Mouse (Mus musculus): Measurements from ENCODE around the gene Rasgrp2.

The Rasgrp2 gene

DNA sequence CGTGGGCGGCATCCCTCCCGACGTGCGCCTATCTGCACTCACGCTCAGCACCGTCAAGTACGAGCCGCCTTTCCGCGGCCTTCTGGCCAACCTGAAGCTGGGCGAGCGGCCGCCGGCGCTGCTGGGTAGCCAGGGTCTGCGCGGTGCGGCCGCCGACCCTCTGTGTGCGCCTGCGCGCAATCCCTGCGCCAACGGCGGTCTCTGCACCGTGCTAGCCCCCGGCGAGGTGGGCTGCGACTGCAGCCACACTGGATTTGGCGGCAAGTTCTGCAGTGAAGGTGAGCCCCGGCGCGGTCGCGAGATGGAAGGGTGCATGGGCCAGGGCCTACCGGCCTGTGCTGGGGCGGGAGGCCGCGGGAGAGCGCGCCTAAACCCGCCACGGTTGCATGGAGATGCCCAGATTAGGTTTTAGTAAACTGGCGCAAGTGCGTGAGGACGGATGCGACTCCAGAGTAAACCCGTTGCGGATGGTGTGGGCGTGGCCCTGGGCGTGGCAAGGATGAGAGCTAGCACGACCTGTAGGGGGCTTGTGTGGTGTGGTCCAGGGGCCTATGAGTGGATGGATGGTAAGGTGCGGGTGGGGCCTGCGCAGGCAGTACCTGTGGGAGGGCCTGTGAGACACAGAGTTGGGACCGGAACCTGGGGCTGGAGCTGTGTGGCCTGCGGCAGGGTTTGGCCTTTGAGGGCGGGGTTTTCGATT is 29.5 kb downstream of the Rasgrp2 start:
- peak; percentile 47 for DNase-seq (ENCODE audit: low spot score)

DNA sequence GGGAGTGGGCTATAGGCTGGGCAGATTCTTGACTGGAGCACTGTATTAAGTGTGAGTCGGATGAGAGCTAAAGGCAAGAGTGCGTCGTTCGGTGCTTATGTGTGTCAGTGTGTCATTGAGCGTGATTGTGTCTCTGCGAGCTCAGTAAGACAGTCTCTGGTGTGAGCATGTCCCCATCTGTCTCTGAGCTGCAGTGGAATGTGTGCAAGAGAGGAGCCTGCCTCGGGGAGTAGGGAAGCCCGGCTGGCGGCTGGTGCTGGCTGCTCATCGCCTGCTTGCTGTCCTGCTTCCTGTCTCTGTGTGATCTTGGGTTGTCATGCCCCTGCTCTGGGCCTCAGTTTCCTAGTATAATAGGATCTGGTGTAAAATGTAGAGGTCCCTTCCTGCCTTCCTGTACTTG is 43.9 kb downstream of the Rasgrp2 start:
- DNase-seq (ENCODE audit: low spot score), result no peak

DNA sequence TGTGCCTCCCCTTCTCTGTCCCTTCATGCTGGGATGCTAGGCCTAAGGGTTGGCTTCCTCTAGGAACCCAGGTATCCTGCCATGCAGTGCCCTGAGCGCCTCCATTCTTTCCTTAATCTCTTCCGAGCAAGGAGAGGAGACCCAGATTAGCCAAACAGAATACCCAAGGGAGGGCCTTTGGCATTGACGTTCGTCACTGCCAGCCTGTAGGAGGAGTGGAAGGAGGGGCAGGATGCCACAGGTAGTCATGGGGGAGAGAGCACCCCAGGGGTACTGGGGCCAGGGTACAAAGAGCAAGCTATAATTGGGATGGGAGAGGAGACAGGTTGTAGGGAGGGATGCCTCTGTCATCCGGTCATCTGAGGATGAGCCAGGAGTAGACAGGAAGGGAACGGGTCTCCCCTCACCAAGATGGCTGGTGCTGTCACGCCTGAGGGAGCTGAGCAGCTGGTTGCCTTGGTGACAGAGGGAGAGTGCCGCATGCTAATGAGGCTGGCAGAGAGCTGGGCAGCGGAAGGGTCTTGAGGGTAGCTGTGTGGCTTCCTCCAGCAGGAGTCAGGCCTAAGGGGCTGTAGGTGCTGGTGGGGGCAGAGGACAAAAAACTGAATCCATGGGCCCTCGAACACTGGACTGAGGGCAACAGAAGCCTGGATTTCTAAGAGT is 46.8 kb downstream of the Rasgrp2 start:
- no peak for DNase-seq (ENCODE audit: low spot score)

DNA sequence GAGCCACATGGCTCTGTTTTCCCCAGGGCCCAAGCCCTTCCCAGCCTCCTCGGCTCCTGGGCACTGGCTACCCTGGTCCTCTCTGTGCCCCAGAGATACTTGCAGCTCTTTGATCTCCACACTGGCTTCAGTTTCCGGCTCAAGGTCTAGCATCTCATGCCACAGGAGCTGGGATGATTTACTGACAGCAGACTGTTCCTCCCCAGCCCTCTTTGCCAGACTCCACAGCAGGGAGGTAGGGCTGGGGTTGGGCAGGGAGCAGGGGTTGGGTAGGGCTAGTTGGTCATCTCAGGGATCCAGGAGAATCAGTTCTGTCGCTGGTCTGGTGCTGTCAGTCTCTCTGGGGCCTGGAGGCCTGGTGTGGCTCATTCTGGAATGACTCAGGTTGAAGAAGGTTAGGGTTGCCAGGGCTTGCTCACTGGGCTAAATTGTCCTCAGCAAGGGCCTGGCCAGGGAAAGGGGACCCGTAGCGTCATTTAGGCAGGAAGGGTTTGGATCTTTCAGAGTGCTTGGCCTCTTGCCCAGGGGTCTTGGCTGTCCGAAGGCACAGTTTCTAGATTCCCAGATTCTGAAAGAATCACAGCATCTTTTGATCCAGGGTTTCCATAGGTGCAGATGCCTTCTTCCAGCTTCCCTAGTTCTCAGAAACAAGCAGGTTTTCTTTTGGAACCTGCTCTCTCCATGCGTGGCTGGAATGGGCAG is 47.7 kb downstream of the Rasgrp2 start:
- no peak for DNase-seq (ENCODE audit: low spot score)

DNA sequence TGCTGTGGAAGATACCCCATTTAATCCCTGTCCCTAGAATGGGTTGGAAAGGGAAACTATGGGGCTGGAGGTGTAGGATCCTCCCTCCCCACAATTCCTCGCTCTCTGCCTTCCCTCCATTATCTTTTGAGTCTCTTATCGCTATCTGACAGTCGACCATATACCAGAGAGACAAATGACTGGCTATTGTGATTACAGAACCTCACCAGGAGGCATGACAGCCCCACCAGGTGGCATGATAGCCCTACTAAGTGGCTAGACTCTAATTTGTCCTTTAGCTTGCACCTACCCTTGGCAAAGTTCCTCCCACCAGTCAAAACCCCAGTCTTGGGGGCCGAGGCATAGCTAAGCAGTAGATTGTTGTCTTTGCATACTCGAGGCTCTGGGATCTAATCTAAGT is 49.6 kb downstream of the Rasgrp2 start:
- no peak for DNase-seq (ENCODE audit: low spot score)

DNA sequence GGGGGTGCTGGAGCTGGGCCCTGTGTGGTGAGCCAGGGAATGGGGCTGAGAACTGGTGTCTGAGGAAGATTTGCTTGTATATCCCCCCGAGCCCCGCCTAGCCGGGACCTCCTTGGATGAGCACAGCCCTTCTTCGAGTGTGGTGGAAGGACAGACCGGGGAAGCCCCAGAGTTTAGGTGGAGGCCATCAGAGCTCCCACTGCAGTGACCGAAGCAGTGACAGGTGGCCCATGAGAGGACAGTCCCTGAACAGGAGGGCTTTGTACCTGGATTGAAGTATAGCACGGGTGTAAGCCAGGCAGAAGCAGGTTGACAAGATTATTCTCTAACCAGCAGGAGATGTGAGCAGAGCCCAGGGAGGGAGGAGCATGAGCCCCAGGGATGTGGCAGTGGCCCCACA is 50.7 kb downstream of the Rasgrp2 start:
- no peak for DNase-seq (ENCODE audit: low spot score)

DNA sequence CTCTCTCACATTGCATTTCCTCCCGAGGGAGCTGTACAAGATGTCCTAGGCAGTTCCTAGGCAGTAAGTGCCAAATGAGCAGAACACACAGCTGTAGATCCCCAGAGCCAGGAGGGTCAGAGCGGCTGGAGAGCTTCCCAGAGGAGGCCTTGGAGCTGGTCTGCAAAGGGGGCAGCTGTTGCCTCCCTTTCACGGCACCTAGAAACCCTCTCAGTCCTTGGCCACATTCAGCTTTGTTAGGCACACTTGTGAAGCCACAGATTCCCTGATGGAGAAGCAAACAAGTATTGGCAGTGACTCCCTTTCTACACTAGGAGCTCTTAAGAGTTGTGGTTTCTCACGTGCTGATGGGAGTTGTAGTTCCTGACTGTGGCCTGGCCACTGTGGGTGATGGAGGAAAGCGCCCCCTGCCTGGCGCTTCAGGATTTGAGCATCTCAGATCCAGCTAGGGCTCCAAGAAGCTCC is 52.9 kb downstream of the Rasgrp2 start:
- DNase-seq (ENCODE audit: low spot score), result peak; percentile 75

DNA sequence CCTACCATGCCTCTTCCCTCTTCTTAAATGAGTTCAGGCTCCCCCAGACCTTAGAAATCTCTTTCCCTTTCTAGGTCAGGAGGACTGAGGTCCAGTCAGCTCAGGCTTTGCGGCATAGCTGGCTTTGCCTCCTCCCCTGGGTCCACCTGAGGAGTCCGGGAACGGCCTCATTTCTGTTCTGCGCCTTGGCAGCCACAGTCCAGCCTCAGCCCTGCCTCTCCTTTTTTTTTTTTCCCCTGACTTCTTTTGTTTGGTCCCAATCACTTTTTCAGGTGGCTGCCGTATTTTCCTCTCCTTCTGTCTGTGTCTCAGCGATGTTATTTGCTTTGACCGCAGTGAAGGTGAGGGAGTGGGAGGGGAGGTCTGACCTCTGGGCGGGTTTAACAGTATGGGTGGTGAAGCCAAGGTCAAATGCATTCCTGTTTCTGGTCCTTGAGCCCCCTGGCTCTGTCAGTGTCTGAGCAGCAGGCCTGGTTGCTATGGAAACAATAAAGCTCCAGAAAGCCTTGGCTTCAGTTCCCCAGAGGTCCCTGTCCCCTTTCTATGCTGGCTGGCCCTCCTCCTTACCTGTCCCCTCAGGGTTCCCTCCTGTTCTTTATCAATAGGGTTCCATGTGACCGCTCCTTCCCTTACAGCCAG is 53.7 kb downstream of the Rasgrp2 start:
- DNase-seq (ENCODE audit: low spot score), result no peak

DNA sequence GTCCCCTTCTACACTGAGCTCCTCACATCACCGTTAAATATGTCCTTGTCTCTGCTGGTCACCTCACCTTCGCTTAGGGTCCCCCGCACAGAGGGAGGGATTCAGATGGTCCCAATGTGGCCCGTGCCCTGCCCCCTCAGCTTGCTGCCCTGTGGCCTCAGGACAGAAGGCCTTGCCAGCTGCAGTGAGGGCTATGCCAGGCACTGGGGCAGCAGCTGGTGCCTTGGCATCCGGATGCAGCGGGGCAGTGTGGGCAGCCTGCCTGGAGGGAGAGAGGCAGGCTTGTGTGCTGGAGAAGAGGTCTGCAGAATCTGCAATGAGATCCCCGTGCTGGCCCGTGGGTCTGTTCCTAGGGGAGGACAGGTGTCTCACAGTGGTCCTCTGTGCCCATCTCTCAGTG is 54.2 kb downstream of the Rasgrp2 start:
- DNase-seq (ENCODE audit: low spot score), result no peak

DNA sequence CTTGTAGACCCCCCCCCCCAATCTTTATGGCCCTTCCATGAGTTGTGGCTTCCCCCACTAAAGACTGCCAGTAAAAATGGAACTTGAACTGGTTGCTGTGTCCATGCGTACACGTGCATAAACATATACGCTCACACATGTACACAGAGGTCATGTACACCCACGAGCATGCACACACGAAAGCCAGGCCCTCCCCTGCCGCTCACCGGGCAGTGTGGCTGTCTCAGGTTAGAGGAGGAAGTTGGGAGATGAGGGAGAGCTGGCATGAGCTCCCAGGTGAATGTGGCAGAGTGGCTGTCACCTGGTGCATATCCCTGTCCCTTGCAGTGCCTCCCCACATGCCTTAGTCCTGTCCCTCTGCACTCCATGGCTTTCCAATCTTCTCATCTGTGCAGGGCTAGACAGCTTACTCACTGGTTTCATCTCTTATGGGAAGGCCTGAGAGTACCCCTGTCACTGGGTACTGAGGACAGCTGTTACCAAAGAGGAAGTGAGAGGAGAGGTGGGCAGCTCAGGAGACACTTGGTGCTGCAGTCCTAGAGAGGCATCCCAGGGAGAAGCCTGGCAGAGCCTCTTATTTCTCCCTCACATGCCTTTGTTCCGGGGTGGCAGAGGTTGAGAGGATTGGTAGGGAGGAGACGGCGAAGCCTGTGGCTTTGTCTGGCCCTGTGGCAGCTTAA is 55.0 kb downstream of the Rasgrp2 start:
- no peak for DNase-seq (ENCODE audit: low spot score)

DNA sequence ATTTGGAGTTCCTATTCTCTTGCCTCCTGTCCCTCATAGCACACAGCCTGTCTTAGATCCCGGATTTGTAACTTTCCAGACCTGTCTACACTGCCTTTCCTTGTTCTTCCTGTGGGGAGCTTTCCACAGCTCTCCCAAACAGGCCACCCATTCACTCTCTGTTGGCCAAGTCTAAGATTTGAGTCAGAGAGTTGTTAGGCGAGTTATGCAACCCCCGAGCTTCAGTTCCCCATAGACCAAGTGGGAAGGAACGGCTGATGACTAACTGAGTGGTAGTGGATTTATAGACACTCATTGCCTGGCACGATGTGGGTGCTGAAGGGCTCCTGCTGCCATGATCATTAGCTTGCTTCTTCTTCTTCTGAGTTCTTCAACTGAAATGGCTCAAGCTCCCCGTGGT is 60.4 kb downstream of the Rasgrp2 start:
- no peak for DNase-seq (ENCODE audit: low spot score)

DNA sequence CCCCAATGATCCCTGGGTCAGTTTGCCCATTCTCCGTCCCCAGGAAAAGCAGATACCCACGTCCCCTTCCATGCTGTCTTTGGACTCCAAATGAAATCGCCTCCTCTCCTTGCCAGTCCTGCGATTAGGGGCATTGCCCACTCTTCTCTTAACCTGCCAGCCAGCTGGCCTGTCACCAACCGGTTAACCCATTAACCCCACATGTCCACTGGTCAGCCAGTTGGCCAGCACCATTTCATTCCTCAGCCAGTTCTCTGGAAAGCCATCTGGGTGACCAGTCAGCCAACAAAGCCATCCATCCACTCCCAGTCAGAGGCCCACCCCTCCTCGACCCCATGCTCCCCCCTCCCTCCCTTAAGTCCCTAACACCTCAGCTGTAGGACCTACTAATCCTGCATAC is 63.7 kb downstream of the Rasgrp2 start:
- no peak for DNase-seq (ENCODE audit: low spot score)

DNA sequence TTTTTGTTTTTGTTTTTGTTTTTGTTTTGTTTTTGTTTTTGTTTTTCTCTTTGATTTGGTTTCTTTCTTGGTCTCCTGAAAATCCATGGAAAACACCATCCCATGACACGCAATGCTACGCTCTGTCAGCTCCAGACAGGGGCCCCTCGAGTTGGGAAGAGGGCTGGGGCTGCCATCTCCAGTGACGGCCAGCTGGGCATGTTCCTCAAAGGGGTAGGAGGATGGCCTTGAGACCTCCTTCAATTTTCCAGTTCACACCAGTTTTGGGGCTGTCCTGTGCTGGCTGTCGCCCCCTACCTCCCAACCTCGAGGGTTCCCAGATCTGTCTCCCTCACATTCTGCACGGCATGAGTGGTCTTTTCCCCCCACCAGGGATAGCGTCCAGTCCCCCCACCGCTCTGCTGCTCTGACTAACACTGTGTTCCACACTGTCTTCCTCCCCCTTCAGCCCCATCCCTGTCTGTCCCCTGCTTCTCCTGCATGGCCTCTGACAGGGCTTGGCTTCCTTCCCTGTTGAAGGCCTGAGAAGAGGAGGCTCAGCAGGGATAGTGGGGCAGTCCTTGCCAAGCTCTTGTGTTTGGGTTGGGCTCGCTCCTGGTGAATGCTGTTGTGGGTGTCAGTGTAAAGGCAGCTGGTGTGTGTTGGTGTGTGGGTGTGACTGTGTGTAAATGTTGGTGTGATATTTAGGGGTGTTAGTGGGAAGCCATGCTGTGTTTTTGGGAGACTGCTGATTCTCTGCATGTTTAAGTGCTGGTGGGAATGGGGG is 65.3 kb downstream of the Rasgrp2 start:
- no peak for DNase-seq (ENCODE audit: low spot score)
